Mouse (Mus musculus): ENCODE measurements around the gene Atg5. TPM values are rescaled to one million over a fixed set of nuclear protein-coding genes. Genes with fewer than 3 reads are reported as not detected.

Gene Atg5
- total RNA-seq, 2 experiments from 2014 or later: 31.4 to 46.4 TPM

- DNase-seq: no peak
These were observed 122.1 kb downstream of the Atg5 start for GRCm38 (mm10) chr10:44390286-44390685.

- DNase-seq: no peak
These were observed 123.5 kb downstream of the Atg5 start for GRCm38 (mm10) chr10:44391509-44392290.

- DNase-seq: no peak
These were observed 124.7 kb downstream of the Atg5 start for GRCm38 (mm10) chr10:44392855-44393254.

GRCm38 (mm10) chr10:44400119-44400518 is 132.0 kb downstream of the Atg5 start:
- no peak for DNase-seq

GRCm38 (mm10) chr10:44400602-44401001 is 132.4 kb downstream of the Atg5 start:
- no peak for DNase-seq

- no peak for DNase-seq
These were observed 133.4 kb downstream of the Atg5 start for GRCm38 (mm10) chr10:44401600-44401999.

- DNase-seq: no peak
These were observed 135.3 kb downstream of the Atg5 start for GRCm38 (mm10) chr10:44403415-44403814.

GRCm38 (mm10) chr10:44409054-44409453 is 140.9 kb downstream of the Atg5 start:
- no peak for DNase-seq

- no peak for DNase-seq
These were observed 141.8 kb downstream of the Atg5 start for GRCm38 (mm10) chr10:44409958-44410357.

Small RNAs within 50 kb of the gene (microRNA-seq; reads per million reads assigned to microRNA genes)
- gene Mir1929: 2.0 reads per million

Other genes with a start within 250 kb of the Atg5 start
- 1 to 10 TPM; 1.1 to 1.3 TPM for gene Crybg1, start 119.5 kb upstream of the Atg5 start, total RNA-seq (2021)

Measured in adrenal gland, postnatal 36 days (tissue).